Mouse (Mus musculus): ENCODE data around the gene Fstl3. TPM values are rescaled to one million over a fixed set of nuclear protein-coding genes. Genes with fewer than 3 reads are reported as not detected.
A peak's percentile ranks its signal among the peaks of the same experiment; 100 is the strongest.

Gene Fstl3
- polyA plus RNA-seq, 1 experiment from 2014 or later: 19.9 TPM

- peaks cover 21 to 33% of the 10 kb centered on the region in 2 experiments for H3K4me1 ChIP-seq (ENCODE audit: control insufficient read depth in 2 of 2, insufficient read depth in 2 of 2, low read length in 2 of 2)
- H3K9me3 ChIP-seq (ENCODE audit: control insufficient read depth, low read length): no peaks in the 10 kb centered on the region
- H3K36me3 ChIP-seq (ENCODE audit: control insufficient read depth, insufficient read depth, low read length): no peaks in the 10 kb centered on the region
- H3K27ac ChIP-seq (replicated peaks in 1 of 2; ENCODE audit: control insufficient read depth in 1 of 2, insufficient read depth in 1 of 2, low read depth in 2 of 2, low read length in 2 of 2): no peak overlapping the region
- peak overlapping the region; percentile 83 for H3K4me2 ChIP-seq (ENCODE audit: low read length)
- H3K9ac ChIP-seq (ENCODE audit: low read length): no peak overlapping the region
- 2% methylated on average over 13 of the region's 13 CpGs for WGBS
- peak overlapping the region; percentile 37 to 58 for H3K4me3 ChIP-seq (ENCODE audit: control insufficient read depth in 1 of 2, insufficient read depth in 1 of 2, low read depth in 1 of 2, low read length in 2 of 2)
- H3K27me3 ChIP-seq (ENCODE audit: control insufficient read depth, insufficient read depth, low read length): peaks cover 16% of the 10 kb centered on the region
- no peak for ATAC-seq (ENCODE audit: insufficient number of reproducible peaks, insufficient read depth, low FRiP score, low read depth)
Observed at GRCm38 (mm10) chr10:79780664-79781015, 3.6 kb downstream of the Fstl3 start.

GRCm38 (mm10) chr10:79781139-79781538 lies 4.1 kb downstream of the Fstl3 start:
- H3K4me2 ChIP-seq (ENCODE audit: low read length): peak overlapping the region; percentile 83
- H3K9ac ChIP-seq (ENCODE audit: low read length): no peak overlapping the region
- H3K4me3 ChIP-seq (ENCODE audit: control insufficient read depth in 1 of 2, insufficient read depth in 1 of 2, low read depth in 1 of 2, low read length in 2 of 2): peak overlapping the region in 1 of 2 experiments; percentile 37; a peak in 1 of 4 replicates
- H3K27ac ChIP-seq (replicated peaks in 1 of 2; ENCODE audit: control insufficient read depth in 1 of 2, insufficient read depth in 1 of 2, low read depth in 2 of 2, low read length in 2 of 2): no peak overlapping the region
- H3K36me3 ChIP-seq (ENCODE audit: control insufficient read depth, insufficient read depth, low read length): no peaks in the 10 kb centered on the region
- H3K4me1 ChIP-seq (ENCODE audit: control insufficient read depth in 2 of 2, insufficient read depth in 2 of 2, low read length in 2 of 2): peaks cover 21 to 33% of the 10 kb centered on the region in 2 experiments
- WGBS: 39% methylated on average over 21 of the region's 21 CpGs
- H3K9me3 ChIP-seq (ENCODE audit: control insufficient read depth, low read length): no peaks in the 10 kb centered on the region
- H3K27me3 ChIP-seq (ENCODE audit: control insufficient read depth, insufficient read depth, low read length): peaks cover 16% of the 10 kb centered on the region
- ATAC-seq (ENCODE audit: insufficient number of reproducible peaks, insufficient read depth, low FRiP score, low read depth): no peak

- H3K4me3 ChIP-seq (ENCODE audit: control insufficient read depth in 1 of 2, insufficient read depth in 1 of 2, low read depth in 1 of 2, low read length in 2 of 2): no peak overlapping the region
- no peak for ATAC-seq (ENCODE audit: insufficient number of reproducible peaks, insufficient read depth, low FRiP score, low read depth)
Observed at GRCm38 (mm10) chr10:79781956-79782355, 4.9 kb downstream of the Fstl3 start.

DNA sequence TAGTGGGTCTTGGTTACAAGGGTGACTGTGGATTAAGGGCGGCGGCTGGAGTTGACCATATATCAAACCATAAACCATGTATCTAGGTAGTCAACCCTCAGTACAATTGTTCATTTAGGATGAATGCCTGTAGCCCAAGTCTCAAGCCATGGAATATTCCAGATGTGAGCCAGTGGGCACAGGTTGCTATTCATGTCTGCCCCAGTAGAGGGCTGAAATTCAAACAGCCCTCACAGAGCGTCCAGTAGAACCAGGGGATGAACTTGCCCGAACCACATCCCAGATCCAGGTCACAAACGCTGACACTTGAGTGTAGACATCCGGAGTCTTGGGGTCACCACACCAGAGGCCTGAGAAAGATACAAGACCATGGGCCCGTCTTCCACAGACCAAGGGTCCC lies 6.0 kb downstream of the Fstl3 start:
- Histone ChIP-seq H3K27ac (replicated peaks in 1 of 2; ENCODE audit: control insufficient read depth in 1 of 2, insufficient read depth in 1 of 2, low read depth in 2 of 2, low read length in 2 of 2) (no peak overlapping the region), H3K9ac (ENCODE audit: low read length) (no peak overlapping the region), H3K36me3 (ENCODE audit: control insufficient read depth, insufficient read depth, low read length) (no peaks in the 10 kb centered on the region), H3K4me2 (ENCODE audit: low read length) (no peak overlapping the region), H3K4me1 (ENCODE audit: control insufficient read depth in 2 of 2, insufficient read depth in 2 of 2, low read length in 2 of 2) (peaks cover 14 to 21% of the 10 kb centered on the region in 2 experiments), H3K9me3 (ENCODE audit: control insufficient read depth, low read length) (no peaks in the 10 kb centered on the region), H3K27me3 (ENCODE audit: control insufficient read depth, insufficient read depth, low read length) (peaks cover 16% of the 10 kb centered on the region), H3K4me3 (ENCODE audit: control insufficient read depth in 1 of 2, insufficient read depth in 1 of 2, low read depth in 1 of 2, low read length in 2 of 2) (no peak overlapping the region)
- WGBS: 58% methylated on average over 7 of the region's 7 CpGs
- no peak for ATAC-seq (ENCODE audit: insufficient number of reproducible peaks, insufficient read depth, low FRiP score, low read depth)

More at GRCm38 (mm10) chr10:79781956-79782355, 4.9 kb downstream of the Fstl3 start:
- Histone ChIP-seq H3K27ac (replicated peaks in 1 of 2; ENCODE audit: control insufficient read depth in 1 of 2, insufficient read depth in 1 of 2, low read depth in 2 of 2, low read length in 2 of 2) (no peak overlapping the region), H3K36me3 (ENCODE audit: control insufficient read depth, insufficient read depth, low read length) (no peaks in the 10 kb centered on the region), H3K4me2 (ENCODE audit: low read length) (no peak overlapping the region), H3K9me3 (ENCODE audit: control insufficient read depth, low read length) (no peaks in the 10 kb centered on the region), H3K9ac (ENCODE audit: low read length) (no peak overlapping the region), H3K27me3 (ENCODE audit: control insufficient read depth, insufficient read depth, low read length) (peaks cover 16% of the 10 kb centered on the region), H3K4me1 (ENCODE audit: control insufficient read depth in 2 of 2, insufficient read depth in 2 of 2, low read length in 2 of 2) (peaks cover 21 to 32% of the 10 kb centered on the region in 2 experiments)
- WGBS: 69% methylated on average over 5 of the region's 5 CpGs

DNA sequence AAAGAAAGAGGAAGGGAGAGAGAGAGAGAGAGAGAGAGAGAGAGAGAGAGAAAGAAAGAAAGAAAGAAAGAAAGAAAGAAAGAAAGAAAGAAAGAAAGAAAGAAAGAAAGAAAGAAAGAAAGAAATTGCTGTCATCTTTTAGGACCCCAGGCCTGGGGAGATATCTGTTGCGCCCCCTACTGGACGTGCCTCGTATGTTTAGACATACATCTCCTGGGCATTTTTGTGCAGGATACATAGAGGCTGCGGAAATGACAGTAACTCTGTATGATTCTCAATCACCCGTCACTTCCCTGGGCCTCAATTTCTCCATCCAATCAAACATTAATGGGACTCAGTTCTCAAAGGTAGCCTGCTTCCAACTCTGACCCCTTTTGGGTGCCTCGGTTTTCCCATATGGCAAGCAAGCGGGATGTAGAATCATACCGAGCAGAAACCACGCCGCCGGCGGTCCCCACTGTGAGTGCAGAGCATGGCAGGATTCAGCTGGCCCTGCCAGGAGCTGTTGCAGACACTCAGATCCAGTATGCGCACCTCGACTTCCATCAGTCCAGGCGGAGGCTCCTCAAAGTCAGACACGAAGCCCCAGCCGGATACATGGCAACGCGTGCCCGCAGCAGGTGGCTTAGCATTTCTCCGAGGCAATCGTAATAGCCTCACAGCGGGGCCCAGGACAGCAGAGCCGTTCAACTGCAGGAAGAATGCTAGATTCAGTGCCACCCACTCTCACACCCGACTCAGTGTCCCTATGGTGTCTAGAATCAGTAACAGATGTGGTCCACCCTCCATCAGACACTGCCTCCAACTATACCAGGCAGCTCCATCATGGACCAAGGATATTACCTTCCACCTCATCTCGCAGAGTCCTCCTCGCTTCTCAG lies 7.1 kb downstream of the Fstl3 start:
- WGBS: 43% methylated on average over 27 of the region's 27 CpGs
- ATAC-seq (ENCODE audit: insufficient number of reproducible peaks, insufficient read depth, low FRiP score, low read depth): no peak
- peaks cover 16% of the 10 kb centered on the region for H3K27me3 ChIP-seq (ENCODE audit: control insufficient read depth, insufficient read depth, low read length)

GRCm38 (mm10) chr10:79788386-79789158 lies 11.5 kb downstream of the Fstl3 start:
- Histone ChIP-seq H3K27me3 (ENCODE audit: control insufficient read depth, insufficient read depth, low read length) (peaks cover 4% of the 10 kb centered on the region; the same call in 1 of the 2 replicates), H3K4me2 (ENCODE audit: low read length) (no peak overlapping the region), H3K4me3 (ENCODE audit: control insufficient read depth in 1 of 2, insufficient read depth in 1 of 2, low read depth in 1 of 2, low read length in 2 of 2) (no peak overlapping the region), H3K9me3 (ENCODE audit: control insufficient read depth, low read length) (no peaks in the 10 kb centered on the region), H3K27ac (replicated peaks in 1 of 2; ENCODE audit: control insufficient read depth in 1 of 2, insufficient read depth in 1 of 2, low read depth in 2 of 2, low read length in 2 of 2) (no peak overlapping the region), H3K4me1 (ENCODE audit: control insufficient read depth in 2 of 2, insufficient read depth in 2 of 2, low read length in 2 of 2) (no peaks in the 10 kb centered on the region), H3K36me3 (ENCODE audit: control insufficient read depth, insufficient read depth, low read length) (no peaks in the 10 kb centered on the region), H3K9ac (ENCODE audit: low read length) (no peak overlapping the region)
- no peak for ATAC-seq (ENCODE audit: insufficient number of reproducible peaks, insufficient read depth, low FRiP score, low read depth)
- WGBS: 34% methylated on average over 7 of the region's 7 CpGs

More for the DNA sequence above, 7.1 kb downstream of the Fstl3 start:
- H3K9ac ChIP-seq (ENCODE audit: low read length): no peak overlapping the region
- no peak overlapping the region for H3K4me2 ChIP-seq (ENCODE audit: low read length)
- no peak overlapping the region for H3K4me3 ChIP-seq (ENCODE audit: control insufficient read depth in 1 of 2, insufficient read depth in 1 of 2, low read depth in 1 of 2, low read length in 2 of 2)
- no peaks in the 10 kb centered on the region for H3K9me3 ChIP-seq (ENCODE audit: control insufficient read depth, low read length)
- no peaks in the 10 kb centered on the region for H3K36me3 ChIP-seq (ENCODE audit: control insufficient read depth, insufficient read depth, low read length)
- no peak overlapping the region for H3K27ac ChIP-seq (replicated peaks in 1 of 2; ENCODE audit: control insufficient read depth in 1 of 2, insufficient read depth in 1 of 2, low read depth in 2 of 2, low read length in 2 of 2)
- peaks cover 13% of the 10 kb centered on the region in 2 experiments for H3K4me1 ChIP-seq (ENCODE audit: control insufficient read depth in 2 of 2, insufficient read depth in 2 of 2, low read length in 2 of 2)

GRCm38 (mm10) chr10:79789581-79789980 lies 12.5 kb downstream of the Fstl3 start:
- Histone ChIP-seq H3K4me2 (ENCODE audit: low read length) (no peak overlapping the region), H3K9ac (ENCODE audit: low read length) (no peak overlapping the region), H3K36me3 (ENCODE audit: control insufficient read depth, insufficient read depth, low read length) (no peaks in the 10 kb centered on the region), H3K9me3 (ENCODE audit: control insufficient read depth, low read length) (no peaks in the 10 kb centered on the region), H3K4me3 (ENCODE audit: control insufficient read depth in 1 of 2, insufficient read depth in 1 of 2, low read depth in 1 of 2, low read length in 2 of 2) (no peak overlapping the region), H3K27ac (replicated peaks in 1 of 2; ENCODE audit: control insufficient read depth in 1 of 2, insufficient read depth in 1 of 2, low read depth in 2 of 2, low read length in 2 of 2) (no peak overlapping the region), H3K4me1 (ENCODE audit: control insufficient read depth in 2 of 2, insufficient read depth in 2 of 2, low read length in 2 of 2) (peaks cover 3 to 7% of the 10 kb centered on the region in 2 experiments; a peak in 1 of 4 replicates), H3K27me3 (ENCODE audit: control insufficient read depth, insufficient read depth, low read length) (no peaks in the 10 kb centered on the region)
- no peak for ATAC-seq (ENCODE audit: insufficient number of reproducible peaks, insufficient read depth, low FRiP score, low read depth)
- WGBS: 58% methylated on average over 2 of the region's 2 CpGs

Measured in heart, embryonic 14.5 days (tissue).